Mouse (Mus musculus): Measurements from ENCODE around the gene Plekhm1.

DNA sequence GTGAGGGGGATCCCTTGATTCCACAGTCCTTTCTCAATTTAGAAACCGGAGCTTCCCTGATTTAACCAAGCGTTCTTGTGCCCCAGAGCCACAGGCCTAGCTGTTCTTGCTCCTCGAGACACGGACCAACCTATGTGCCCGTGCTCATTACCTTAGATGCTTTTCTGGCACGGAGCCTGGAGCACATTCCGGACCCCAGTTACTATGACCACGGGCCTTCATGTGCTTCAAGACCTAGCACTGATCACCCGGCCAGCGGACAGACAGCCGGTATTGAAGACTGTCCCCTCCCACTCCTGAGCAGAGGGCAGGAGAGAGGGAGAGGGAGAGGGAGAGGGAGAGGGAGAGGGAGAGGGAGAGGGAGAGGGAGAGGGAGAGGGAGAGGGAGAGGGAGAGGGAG, 57.2 kb downstream of the Plekhm1 start:
- TF ChIP-seq NRF1 (IDR thresholded peaks at IDR 0.05; ENCODE audit: insufficient read depth, low read depth, low read length, poor library complexity, severe bottlenecking) (no peak), USF1 (IDR thresholded peaks at IDR 0.05; ENCODE audit: low read depth, low read length) (no peak), ELF1 (IDR thresholded peaks at IDR 0.05; ENCODE audit: low read depth, low read length) (no peak), MAFK (IDR thresholded peaks at IDR 0.05; ENCODE audit: borderline replicate concordance, low read depth, low read length) (no peak), UBTF (IDR thresholded peaks at IDR 0.05; ENCODE audit: borderline replicate concordance, insufficient read depth, low read depth, low read length) (no peak), JUND (IDR thresholded peaks at IDR 0.05; ENCODE audit: low read depth, low read length) (no peak), TAL1 (IDR thresholded peaks at IDR 0.05; ENCODE audit: low read length) (no peak), EP300 (IDR thresholded peaks at IDR 0.05; ENCODE audit: low read depth in 1 of 2, low read length in 2 of 2) (no peak), GATA1 (IDR thresholded peaks at IDR 0.05; ENCODE audit: low read depth, low read length) (no peak), MXI1 (IDR thresholded peaks at IDR 0.05; ENCODE audit: low read depth, low read length) (no peak), TCF12 (IDR thresholded peaks at IDR 0.05; ENCODE audit: low read depth, low read length) (no peak), POLR2AphosphoS5 (IDR thresholded peaks at IDR 0.05; ENCODE audit: borderline replicate concordance, low read depth, low read length) (no peak)

All from MEL (cell line).